Mouse (Mus musculus) yolk sac, embryonic 10.5 days (tissue): Measurements from ENCODE around the gene Xlr4a.
"Not testable (repeated sequence)": the region's sequence is repeated elsewhere in the genome, so short reads cannot be mapped to it uniquely, and the experiment has no call there.

ENCODE experiments used
- DNase-seq: peaks from one replicate; pipeline ENCODE4 v3.0.0-alpha.2; 2017; ENCODE audit warnings: low spot score

Xlr4a gene

GRCm38 (mm10) chrX:73082267-73083055, at the start of gene Xlr4a:
TSS of gene Xlr4a (minus strand) at chrX:73082478.
- DNase-seq = not testable (repeated sequence)

- DNase-seq = not testable (repeated sequence)
Observed at GRCm38 (mm10) chrX:73122859-73123829, 40.9 kb upstream of the Xlr4a start.

GRCm38 (mm10) chrX:73116747-73117146, 34.5 kb upstream of the Xlr4a start, which contains the start of gene Gm14685:
TSS of gene Gm14685 (plus strand) at chrX:73117047.
- not testable (repeated sequence) for DNase-seq

GRCm38 (mm10) chrX:73096941-73097508, 14.7 kb upstream of the Xlr4a start, which contains the start of gene Xlr3a:
TSS of gene Xlr3a (minus strand) at chrX:73097095.
- DNase-seq = peak; percentile 73

- DNase-seq = not testable (repeated sequence)
Observed at GRCm38 (mm10) chrX:73066765-73067312, 15.4 kb downstream of the Xlr4a start.

GRCm38 (mm10) chrX:73064415-73064793, 17.9 kb downstream of the Xlr4a start, which contains the start of gene Pnma3:
TSS of gene Pnma3 (plus strand) at chrX:73064787.
- DNase-seq = no peak

GRCm38 (mm10) chrX:73063512-73064414, 18.5 kb downstream of the Xlr4a start:
- DNase-seq = no peak

GRCm38 (mm10) chrX:73062323-73062722, 20.0 kb downstream of the Xlr4a start:
- no peak for DNase-seq

GRCm38 (mm10) chrX:73061528-73061927, 20.8 kb downstream of the Xlr4a start:
- no peak for DNase-seq

GRCm38 (mm10) chrX:73053860-73054563, 28.3 kb downstream of the Xlr4a start:
- DNase-seq = peak; percentile 88

- DNase-seq = peak; percentile 30
Observed at GRCm38 (mm10) chrX:73039666-73040065, 42.6 kb downstream of the Xlr4a start.

- no peak for DNase-seq
Observed at GRCm38 (mm10) chrX:73038831-73039230, 43.4 kb downstream of the Xlr4a start.

GRCm38 (mm10) chrX:73037003-73037402, 45.3 kb downstream of the Xlr4a start, which contains the start of gene Pnma5:
TSS of gene Pnma5 (minus strand) at chrX:73037103.
- DNase-seq = no peak
